Mouse (Mus musculus) CH12F3 (cell line): ENCODE measurements around the gene Dhx36.

Experiments used
- in situ Hi-C: fragments of 300-500 bp; cut with MboI; formaldehyde crosslinking; loops from 2 replicates; pipeline ENCODE4 v1.14.3; 2020; ENCODE audit warnings: low sequenced_read_pairs

Dhx36 gene

DNA sequence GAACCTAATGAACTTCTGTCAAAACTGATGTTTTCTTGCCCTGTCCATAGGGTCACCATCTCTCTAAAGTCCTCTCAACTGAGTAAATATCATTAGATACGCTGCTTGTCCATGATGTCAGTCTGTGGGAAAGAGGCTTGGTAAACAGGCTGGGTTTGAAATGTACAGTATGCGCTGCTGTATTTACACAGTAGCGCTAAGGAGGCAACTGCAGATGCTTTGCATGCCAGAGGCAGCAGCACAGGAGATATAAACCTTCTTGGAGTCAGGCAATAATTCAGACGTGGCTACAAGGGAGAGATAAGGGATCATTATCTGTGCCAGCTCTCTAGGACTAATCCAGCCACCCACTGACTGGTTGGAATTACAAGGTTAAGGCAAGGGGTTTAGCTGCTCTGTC lies 73.1 kb downstream of the Dhx36 start:
- in situ Hi-C loops, result no loop called here

DNA sequence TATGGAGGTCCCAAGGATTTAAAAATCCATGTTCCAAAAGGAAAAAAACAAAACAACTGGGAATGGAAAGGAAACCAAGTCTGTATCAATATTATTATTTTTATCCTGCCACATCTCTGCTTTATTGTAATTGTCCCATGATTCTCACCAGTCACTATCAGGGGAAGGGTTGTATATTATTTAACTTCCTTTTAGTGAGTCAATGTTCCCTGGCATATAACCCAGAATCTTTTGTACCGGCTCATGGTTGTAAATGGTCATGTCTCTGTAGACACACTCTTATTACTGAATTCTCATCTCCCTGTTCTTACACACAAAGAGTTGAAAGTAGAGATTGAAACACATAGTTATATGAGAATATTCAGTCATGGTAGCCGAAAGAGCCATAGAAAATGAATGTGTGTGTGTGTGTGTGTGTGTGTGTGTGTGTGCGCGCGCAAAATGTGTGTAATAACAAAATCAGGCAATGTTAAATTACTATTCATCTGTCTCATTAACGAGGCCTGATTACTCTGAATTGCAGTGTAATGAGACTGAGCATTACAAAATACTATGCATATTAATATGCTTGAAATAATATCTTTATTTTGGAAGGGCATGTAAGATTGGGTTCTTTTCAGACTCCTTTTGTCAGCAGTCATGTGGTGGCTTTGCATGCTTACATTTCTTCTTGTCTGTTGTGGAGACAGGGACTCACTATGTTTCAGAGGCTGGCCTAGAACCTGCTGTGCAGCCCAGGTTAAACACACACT lies 88.2 kb downstream of the Dhx36 start:
- in situ Hi-C loops, result no loop called here
